Mouse (Mus musculus): ENCODE data around the gene Ip6k2. TPM values are rescaled to one million over a fixed set of nuclear protein-coding genes. Genes with fewer than 3 reads are reported as not detected.

Ip6k2 gene
- 184 TPM for polyA plus RNA-seq (2014; fragmentation: Illumina TruSeq; extraction: RNeasy Lipid Tissue Mini Kit (QIAGEN cat#74804))

DNA sequence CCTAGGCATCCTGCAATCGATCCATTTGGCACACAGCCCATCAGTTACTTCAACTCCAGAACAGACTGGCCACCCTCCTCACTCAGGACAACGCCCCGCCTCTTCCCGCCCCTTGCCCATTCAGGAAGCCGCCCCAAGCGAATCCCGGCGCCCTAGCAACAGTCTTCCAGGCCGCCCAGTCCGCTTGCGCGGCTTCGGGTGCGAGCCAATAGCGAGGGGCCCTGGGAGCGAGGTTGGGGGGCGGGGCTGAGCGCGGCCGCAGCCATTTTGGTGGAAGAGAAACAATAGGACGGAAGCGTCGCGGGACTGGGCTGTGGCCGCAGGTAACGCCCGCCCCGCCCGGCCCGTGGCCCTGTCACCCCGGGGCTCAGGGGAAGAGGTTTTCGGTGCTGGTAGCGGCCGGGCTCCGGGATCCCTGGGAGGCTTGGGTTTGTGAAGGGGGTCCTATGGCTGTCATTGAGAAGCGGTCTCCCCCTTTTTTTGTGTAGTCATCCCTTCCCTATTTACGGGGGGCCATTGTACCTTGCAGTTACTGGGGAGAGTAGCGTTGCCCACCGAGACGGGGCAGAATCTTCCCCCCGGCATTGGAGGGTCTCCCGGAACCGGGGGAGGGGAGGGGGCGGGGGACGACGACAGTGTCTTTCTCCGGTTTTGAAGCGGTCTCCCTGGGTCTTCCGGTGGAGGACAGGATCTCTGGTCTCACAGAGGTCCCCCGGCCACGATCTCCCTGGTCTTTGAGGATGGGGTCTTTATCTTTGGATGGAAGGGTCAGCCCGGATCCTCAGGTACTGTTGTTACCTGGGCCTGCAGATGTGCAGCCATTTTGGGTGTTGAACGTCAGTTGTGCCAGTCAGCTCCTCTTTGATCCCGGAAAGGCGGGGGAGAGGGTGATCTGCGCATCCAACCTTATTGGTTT is at the start of gene Ip6k2:
Gene Ip6k2, plus strand, starts transcription at position 249 of the 916 bp plus-strand sequence.

GRCm38 (mm10) chr9:108808163-108808665 is 24.6 kb downstream of the Ip6k2 start, which contains the start of gene Nckipsd:
Gene Nckipsd, plus strand, starts transcription at chr9:108808368.

DNA sequence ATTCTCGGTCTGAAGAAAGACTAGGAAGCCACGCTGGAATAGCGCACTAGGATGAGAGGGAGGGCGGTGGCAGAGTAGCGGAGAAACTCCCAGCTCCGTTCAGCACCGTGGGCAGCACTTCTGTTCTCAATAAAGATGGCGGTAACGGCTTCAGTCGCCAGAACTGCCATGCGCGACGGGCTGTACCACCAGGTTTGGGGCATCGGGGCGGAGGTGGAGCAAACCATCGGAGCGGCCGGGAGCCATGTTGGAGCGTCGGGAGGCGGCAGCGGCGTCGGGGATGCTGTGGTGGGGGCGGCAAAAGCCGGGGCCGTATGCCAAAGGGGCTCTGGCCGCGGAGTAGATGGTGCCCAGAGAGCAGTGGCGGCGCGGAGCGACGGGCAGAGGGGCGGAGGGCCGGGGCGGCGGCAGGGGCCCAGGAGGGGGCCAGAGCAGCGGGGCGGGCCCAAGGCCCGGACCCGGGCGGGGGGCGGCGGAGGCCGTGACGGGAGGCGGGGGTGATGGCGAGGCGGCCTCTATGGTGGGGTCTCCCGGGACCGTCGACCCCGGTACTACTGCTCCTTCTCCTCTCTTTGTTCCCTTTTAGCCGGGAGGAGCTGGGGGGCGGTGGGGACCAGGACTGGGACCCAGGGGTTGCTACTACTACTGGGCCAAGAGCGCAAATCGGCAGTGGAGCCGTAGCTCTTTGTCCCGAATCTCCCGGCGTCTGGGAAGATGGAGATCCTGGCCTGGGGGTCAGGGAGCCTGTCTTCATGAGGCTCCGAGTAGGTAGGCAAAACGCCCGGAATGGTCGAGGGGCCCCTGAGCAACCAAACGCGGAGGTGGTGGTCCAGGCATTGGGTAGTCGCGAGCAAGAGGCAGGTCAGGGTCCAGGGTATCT is 42.5 kb downstream of the Ip6k2 start, which contains the start of gene Celsr3:
Gene Celsr3, plus strand, starts transcription at position 501 of the 880 bp plus-strand sequence.

DNA sequence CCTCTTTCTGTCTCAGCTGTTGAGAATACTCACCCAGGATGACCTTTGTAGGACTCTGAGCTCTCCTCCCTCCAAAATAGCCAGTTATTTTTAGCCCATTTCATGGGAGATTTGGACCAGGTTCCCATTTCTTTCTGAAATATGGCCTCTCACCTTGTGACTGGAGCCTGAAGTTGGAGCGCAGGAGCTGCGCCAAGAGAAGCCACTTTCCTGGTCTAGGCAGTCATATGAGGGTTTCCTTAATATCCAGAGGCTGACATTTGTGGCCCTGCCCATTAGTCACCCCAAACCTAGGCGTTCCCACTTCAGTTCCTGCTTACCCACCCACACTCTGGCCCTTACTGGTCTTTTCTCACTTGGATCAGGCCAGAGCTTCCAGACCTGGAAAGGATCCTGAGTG is 69.4 kb downstream of the Ip6k2 start, which contains the start of gene Slc26a6:
Gene Slc26a6, plus strand, starts transcription at position 308 of the 400 bp plus-strand sequence.

Other genes starting within 250 kb of the Ip6k2 start
- 52.1 TPM for gene Impdh2, start 223.5 kb upstream of the Ip6k2 start, polyA plus RNA-seq (2014; fragmentation: Illumina TruSeq; extraction: RNeasy Lipid Tissue Mini Kit (QIAGEN cat#74804))
- gene Ndufaf3, start 216.4 kb upstream of the Ip6k2 start, polyA plus RNA-seq (2014; fragmentation: Illumina TruSeq; extraction: RNeasy Lipid Tissue Mini Kit (QIAGEN cat#74804)): 1.8 TPM
- 1.1 TPM for gene Dalrd3, start 213.9 kb upstream of the Ip6k2 start, polyA plus RNA-seq (2014; fragmentation: Illumina TruSeq; extraction: RNeasy Lipid Tissue Mini Kit (QIAGEN cat#74804))
- gene Wdr6, start 205.1 kb upstream of the Ip6k2 start, polyA plus RNA-seq (2014; fragmentation: Illumina TruSeq; extraction: RNeasy Lipid Tissue Mini Kit (QIAGEN cat#74804)): 4.0 TPM
- gene P4htm, start 186.1 kb upstream of the Ip6k2 start, polyA plus RNA-seq (2014; fragmentation: Illumina TruSeq; extraction: RNeasy Lipid Tissue Mini Kit (QIAGEN cat#74804)): 0.26 TPM
- 45.3 TPM for gene Arih2, start 134.4 kb upstream of the Ip6k2 start, polyA plus RNA-seq (2014; fragmentation: Illumina TruSeq; extraction: RNeasy Lipid Tissue Mini Kit (QIAGEN cat#74804))
- gene Slc25a20, start 121.7 kb upstream of the Ip6k2 start, polyA plus RNA-seq (2014; fragmentation: Illumina TruSeq; extraction: RNeasy Lipid Tissue Mini Kit (QIAGEN cat#74804)): 50.5 TPM
- 121 TPM for gene Prkar2a, start 94.5 kb upstream of the Ip6k2 start, polyA plus RNA-seq (2014; fragmentation: Illumina TruSeq; extraction: RNeasy Lipid Tissue Mini Kit (QIAGEN cat#74804))
- 0.26 TPM for gene Nckipsd, start 24.6 kb downstream of the Ip6k2 start, polyA plus RNA-seq (2014; fragmentation: Illumina TruSeq; extraction: RNeasy Lipid Tissue Mini Kit (QIAGEN cat#74804))
- not detected for gene Celsr3, start 42.5 kb downstream of the Ip6k2 start, polyA plus RNA-seq (2014; fragmentation: Illumina TruSeq; extraction: RNeasy Lipid Tissue Mini Kit (QIAGEN cat#74804))
- gene Slc26a6, start 69.5 kb downstream of the Ip6k2 start, polyA plus RNA-seq (2014; fragmentation: Illumina TruSeq; extraction: RNeasy Lipid Tissue Mini Kit (QIAGEN cat#74804)): 0.46 TPM
- gene Tmem89, start 130.8 kb downstream of the Ip6k2 start, polyA plus RNA-seq (2014; fragmentation: Illumina TruSeq; extraction: RNeasy Lipid Tissue Mini Kit (QIAGEN cat#74804)): not detected
- gene Uqcrc1, start 152.8 kb downstream of the Ip6k2 start, polyA plus RNA-seq (2014; fragmentation: Illumina TruSeq; extraction: RNeasy Lipid Tissue Mini Kit (QIAGEN cat#74804)): 22.6 TPM
- not detected for gene Col7a1, start 169.8 kb downstream of the Ip6k2 start, polyA plus RNA-seq (2014; fragmentation: Illumina TruSeq; extraction: RNeasy Lipid Tissue Mini Kit (QIAGEN cat#74804))
- not detected for gene Ucn2, start 202.2 kb downstream of the Ip6k2 start, polyA plus RNA-seq (2014; fragmentation: Illumina TruSeq; extraction: RNeasy Lipid Tissue Mini Kit (QIAGEN cat#74804))
- gene Pfkfb4, start 208.0 kb downstream of the Ip6k2 start, polyA plus RNA-seq (2014; fragmentation: Illumina TruSeq; extraction: RNeasy Lipid Tissue Mini Kit (QIAGEN cat#74804)): 0.74 TPM

All from ovary, adult 10 weeks (tissue).